Mouse (Mus musculus) liver, postnatal 0 days (tissue): ENCODE data around the gene Gstm5. TPM values are rescaled to one million over a fixed set of nuclear protein-coding genes. Genes with fewer than 3 reads are reported as not detected.

Experiments
- ATAC-seq: fragments of 200-750 bp; cut with Nextera tagmentation; 2 replicates; pipeline ENCODE4 v1.8.0; 2017; ENCODE audit warnings: mild to moderate bottlenecking, moderate library complexity
- DNase-seq: peaks from one replicate; pipeline ENCODE4 v3.0.0-alpha.2; 2016
- H3K27ac ChIP-seq: fragments of 300-500 bp; sonication (generic); 2 replicates; pipeline ENCODE4 v1.5.1; 2014; ENCODE audit warnings: antibody characterized with exemption, moderate library complexity, mild to moderate bottlenecking, low read depth
- H3K27me3 ChIP-seq: fragments of 300-500 bp; sonication (generic); 2 replicates; pipeline ENCODE4 v1.6.1; 2014; ENCODE audit warnings: low read length, control low read depth, mixed read lengths; ENCODE audit not compliant: insufficient read depth
- H3K36me3 ChIP-seq: fragments of 300-500 bp; sonication (generic); replicated peaks from 2 replicates; pipeline ENCODE4 v1.6.1; 2014; ENCODE audit warnings: mild to moderate bottlenecking, control low read depth, low read length, moderate library complexity, mixed read lengths; ENCODE audit not compliant: insufficient read depth
- H3K4me1 ChIP-seq: fragments of 300-500 bp; sonication (generic); 2 replicates; pipeline ENCODE4 v1.6.1; 2014; ENCODE audit warnings: antibody characterized with exemption, mild to moderate bottlenecking, control low read depth; ENCODE audit not compliant: insufficient read depth
- H3K4me2 ChIP-seq: fragments of 300-500 bp; sonication (generic); 2 replicates; pipeline ENCODE4 v1.6.1; 2014; ENCODE audit warnings: low read depth, mild to moderate bottlenecking, low read length, moderate library complexity, mixed read lengths
- H3K4me3 ChIP-seq: fragments of 300-500 bp; sonication (generic); 2 replicates; pipeline ENCODE4 v1.5.1; 2014; ENCODE audit warnings: low read depth, low read length
- H3K9ac ChIP-seq: fragments of 300-500 bp; sonication (generic); replicated peaks from 2 replicates; pipeline ENCODE4 v1.6.1; 2014; ENCODE audit warnings: mild to moderate bottlenecking, moderate library complexity
- H3K9me3 ChIP-seq: fragments of 300-500 bp; sonication (generic); 2 replicates; pipeline ENCODE4 v1.6.1; 2016; ENCODE audit warnings: mild to moderate bottlenecking, control low read depth, low read length, mixed read lengths
- CTCF ChIP-seq: sonication (generic); IDR thresholded peaks from 2 replicates; pipeline ENCODE4 v1.5.1; 2016; ENCODE audit warnings: antibody characterized with exemption, low read depth
- EP300 ChIP-seq: IDR thresholded peaks from 2 replicates; pipeline ENCODE4 v1.6.1; 2016; ENCODE audit warnings: antibody characterized with exemption, low read depth, mild to moderate bottlenecking
- WGBS: fragments of 180-500 bp; shearing (Covaris S2); extraction: QIAGEN DNeasy Blood & Tissue Kit; methylation state at CpG from one replicate; pipeline ENCODE4 v1.1.7; 2014; ENCODE audit not compliant: insufficient replicate concordance; 5-methylcytosine and 5-hydroxymethylcytosine counted together
- polyA plus RNA-seq: library from polyadenylated mRNA; unstranded; fragments of >200 nt; fragmentation: Nextera tagmentation; extraction: Ambion mirVana; gene quantifications from 2 replicates; pipeline ENCODE4 v1.2.1, GENCODE M21; 2015

Gene Gstm5
- polyA plus RNA-seq, 1 experiment from 2014 or later, result 134 TPM

GRCm38 (mm10) chr3:107862471-107862870 lies 33.1 kb upstream of the Gstm5 start:
- WGBS, result 38% methylated on average over 2 of the region's 2 CpGs
- H3K9me3 ChIP-seq, result no peaks in the 10 kb centered on the region
- peaks cover 12% of the 10 kb centered on the region; the same call in 1 of the 2 replicates for H3K4me1 ChIP-seq
- no peaks in the 10 kb centered on the region for H3K27me3 ChIP-seq
- ATAC-seq, result no peak
- H3K9ac ChIP-seq, result no peak overlapping the region
- DNase-seq, result no peak
- H3K27ac ChIP-seq, result no peak overlapping the region
- no peak overlapping the region for H3K4me3 ChIP-seq
- H3K4me2 ChIP-seq, result no peak overlapping the region
- H3K36me3 ChIP-seq, result no peaks in the 10 kb centered on the region
- no peak for TF ChIP-seq CTCF

- Histone ChIP-seq H3K4me3 (no peak overlapping the region), H3K36me3 (no peaks in the 10 kb centered on the region), H3K27me3 (no peaks in the 10 kb centered on the region), H3K4me2 (no peak overlapping the region), H3K9ac (no peak overlapping the region), H3K27ac (no peak overlapping the region), H3K4me1 (peaks cover 14% of the 10 kb centered on the region; the same call in 1 of the 2 replicates), H3K9me3 (no peaks in the 10 kb centered on the region)
- no peak for ATAC-seq
- no peak for TF ChIP-seq CTCF
- no peak for TF ChIP-seq EP300
- WGBS, result 76% methylated on average over 5 of the region's 5 CpGs
- DNase-seq, result no peak
Measured at GRCm38 (mm10) chr3:107863471-107863870, 32.1 kb upstream of the Gstm5 start.

- ATAC-seq (peak; percentile 70), DNase-seq (peak; percentile 88)
- no peak overlapping the region for H3K9ac ChIP-seq
- no peaks in the 10 kb centered on the region for H3K9me3 ChIP-seq
- no peak overlapping the region for H3K4me2 ChIP-seq
- H3K27ac ChIP-seq, result no peak overlapping the region
- H3K27me3 ChIP-seq, result no peaks in the 10 kb centered on the region
- 15% methylated on average over 2 of the region's 2 CpGs for WGBS
- peak; percentile 94 for TF ChIP-seq CTCF
- no peak for TF ChIP-seq EP300
- H3K36me3 ChIP-seq, result no peaks in the 10 kb centered on the region
- H3K4me1 ChIP-seq, result peaks cover 14% of the 10 kb centered on the region; the same call in 1 of the 2 replicates
- no peak overlapping the region for H3K4me3 ChIP-seq
Measured at GRCm38 (mm10) chr3:107863898-107864603, 31.6 kb upstream of the Gstm5 start.

GRCm38 (mm10) chr3:107865364-107866091 lies 30.1 kb upstream of the Gstm5 start:
- H3K4me2 ChIP-seq, result no peak overlapping the region
- H3K9me3 ChIP-seq, result no peaks in the 10 kb centered on the region
- ATAC-seq (peak; percentile 52), DNase-seq (no peak)
- no peaks in the 10 kb centered on the region for H3K27me3 ChIP-seq
- no peak for TF ChIP-seq CTCF
- no peak for TF ChIP-seq EP300
- peaks cover 14% of the 10 kb centered on the region; the same call in 1 of the 2 replicates for H3K4me1 ChIP-seq
- H3K36me3 ChIP-seq, result no peaks in the 10 kb centered on the region
- peak overlapping the region; percentile 51; the same call in 1 of the 2 replicates for H3K27ac ChIP-seq
- H3K4me3 ChIP-seq, result no peak overlapping the region
- no peak overlapping the region for H3K9ac ChIP-seq
- 57% methylated on average over 10 of the region's 10 CpGs for WGBS

- DNase-seq (peak; percentile 86), ATAC-seq (peak; percentile 83)
- Histone ChIP-seq H3K4me2 (no peak overlapping the region), H3K36me3 (no peaks in the 10 kb centered on the region), H3K9ac (no peak overlapping the region), H3K27me3 (no peaks in the 10 kb centered on the region), H3K27ac (no peak overlapping the region), H3K4me3 (no peak overlapping the region), H3K4me1 (peaks cover 14% of the 10 kb centered on the region; the same call in 1 of the 2 replicates), H3K9me3 (no peaks in the 10 kb centered on the region)
- peak; percentile 99 for TF ChIP-seq CTCF
- TF ChIP-seq EP300, result no peak
- WGBS, result 3% methylated on average over 8 of the region's 8 CpGs
Measured at GRCm38 (mm10) chr3:107867086-107867485, 28.5 kb upstream of the Gstm5 start.

- WGBS, result 92% methylated on average over 22 of the region's 22 CpGs
- no peaks in the 10 kb centered on the region for H3K9me3 ChIP-seq
- no peak for TF ChIP-seq EP300
- no peak for TF ChIP-seq CTCF
- H3K4me3 ChIP-seq, result no peak overlapping the region
- H3K9ac ChIP-seq, result no peak overlapping the region
- no peak overlapping the region for H3K4me2 ChIP-seq
- H3K27ac ChIP-seq, result no peak overlapping the region
- H3K4me1 ChIP-seq, result 0 out of 2 replicates have a peak, but pooled peaks cover 11% of the 10 kb centered on the region
- DNase-seq (no peak), ATAC-seq (no peak)
- no peaks in the 10 kb centered on the region for H3K36me3 ChIP-seq
- no peaks in the 10 kb centered on the region for H3K27me3 ChIP-seq
Measured at GRCm38 (mm10) chr3:107868452-107868851, 27.2 kb upstream of the Gstm5 start.
